Mouse (Mus musculus) ES-E14 (cell line): ENCODE results near the gene Grip2.

Experiments
- CHD2 ChIP-seq: IDR thresholded peaks from 2 replicates; pipeline ENCODE4 v1.6.1; 2014; ENCODE audit warnings: mild to moderate bottlenecking, low read depth, low read length, inconsistent platforms
- HCFC1 ChIP-seq: IDR thresholded peaks from 2 replicates; pipeline ENCODE4 v1.6.1; 2012; ENCODE audit warnings: low read length, inconsistent platforms, borderline replicate concordance; ENCODE audit not compliant: insufficient read depth
- ZC3H11A ChIP-seq: IDR thresholded peaks from 2 replicates; pipeline ENCODE4 v1.6.1; 2012; ENCODE audit warnings: low read depth, mild to moderate bottlenecking, inconsistent platforms, low read length, borderline replicate concordance
- ZNF384 ChIP-seq: IDR thresholded peaks from 2 replicates; pipeline ENCODE4 v1.6.1; 2012; ENCODE audit warnings: low read depth, low read length, inconsistent platforms

DNA sequence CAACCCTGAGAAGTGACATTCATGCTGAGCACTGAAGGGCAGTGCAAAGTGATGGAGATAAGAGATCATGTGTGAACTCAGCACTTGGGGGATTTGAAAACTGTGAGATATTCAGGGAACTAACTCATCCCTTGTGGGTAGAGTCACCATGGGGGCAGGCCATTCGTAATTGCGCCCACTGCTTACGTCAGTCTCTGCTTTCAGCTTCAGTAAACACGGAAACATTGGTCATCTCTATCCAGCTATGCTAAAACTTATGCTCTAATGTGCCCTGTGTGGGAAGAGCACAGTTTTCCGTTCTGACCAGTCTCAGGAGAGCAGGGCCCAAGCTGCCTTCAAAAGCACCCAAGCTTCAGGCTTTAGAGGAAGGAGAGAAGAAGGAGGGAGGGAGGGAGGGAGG is 31.3 kb upstream of the Grip2 start:
- TF ChIP-seq HCFC1 = no peak
- no peak for TF ChIP-seq CHD2
- TF ChIP-seq ZNF384 = no peak
- no peak for TF ChIP-seq ZC3H11A
